Mouse (Mus musculus): ENCODE measurements around the gene Tmem209. TPM values are rescaled to one million over a fixed set of nuclear protein-coding genes. Genes with fewer than 3 reads are reported as not detected.
A peak's percentile ranks its signal among the peaks of the same experiment; 100 is the strongest.

Tmem209 gene
- polyA plus RNA-seq (2015; fragmentation: Nextera tagmentation; extraction: Ambion mirVana) = 25.4 and 30.3 TPM in 2 replicates

DNA sequence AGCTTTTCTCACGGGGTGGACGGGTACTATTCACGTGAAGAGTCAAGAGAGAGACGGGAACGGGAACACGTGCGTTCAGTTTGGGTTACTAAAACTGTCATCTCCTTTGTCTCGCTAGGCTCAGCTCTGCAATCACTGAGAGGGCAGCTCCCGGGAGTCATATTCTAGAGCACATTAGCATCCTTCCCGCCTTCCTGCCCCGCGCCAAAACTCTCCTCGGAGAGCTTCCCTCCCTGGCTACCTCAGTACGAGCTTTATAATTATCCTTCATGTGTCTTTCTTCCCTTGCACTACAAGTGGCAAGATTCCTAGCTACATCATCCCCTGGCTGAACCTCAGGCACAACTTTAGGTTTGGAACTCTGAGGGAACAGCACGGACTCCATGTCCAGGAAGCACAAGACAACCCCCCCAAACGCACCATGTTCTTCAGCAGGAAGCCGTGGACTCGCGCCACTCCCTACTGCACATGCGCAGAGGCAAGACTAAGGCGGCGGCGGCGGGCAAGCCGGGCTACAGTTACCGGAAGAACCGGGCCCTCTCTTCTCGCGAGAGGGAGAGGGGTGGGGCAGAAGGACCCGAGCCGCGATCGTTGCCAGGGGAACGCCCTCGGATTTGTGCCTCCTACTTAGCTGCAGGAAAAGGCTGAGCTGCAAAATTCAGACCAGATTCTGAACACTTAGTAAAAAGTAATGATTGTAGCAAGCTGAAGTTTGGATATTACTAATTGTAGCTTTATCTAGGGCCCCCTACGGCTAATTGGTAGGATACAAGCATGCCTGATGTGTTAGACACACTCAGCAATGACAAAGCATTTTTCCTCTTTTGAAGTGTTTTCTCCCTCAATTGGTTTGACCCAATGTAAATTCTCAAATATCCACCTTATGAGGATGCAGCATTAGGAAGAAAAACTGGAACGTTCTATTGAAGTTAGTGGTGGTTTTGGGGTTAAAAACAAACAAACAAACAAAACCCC, at the start of gene Tmem209, which contains the start of gene Ssmem1:
Tmem209 (minus strand) TSS at position 519 of the 975 bp plus-strand sequence.
Ssmem1 (plus strand) TSS at position 585 of the 975 bp plus-strand sequence.
- H3K9ac ChIP-seq = peak within 1 kb of the TSS; percentile 85
- H3K4me3 ChIP-seq = peak within 1 kb of the TSS; percentile 73
- peak; percentile 99 for ATAC-seq (ENCODE audit: low FRiP score, low read depth)
- under 1% methylated on average over 37 of the region's 37 CpGs for WGBS
- H3K9me3 ChIP-seq = no peaks in the 10 kb centered on the region
- peaks cover 9% of the 10 kb centered on the region for H3K4me1 ChIP-seq (replicated peaks)
- peak within 1 kb of the TSS; percentile 86 for H3K4me2 ChIP-seq
- H3K27ac ChIP-seq (replicated peaks) = peak within 1 kb of the TSS; percentile 96
- no peaks in the 10 kb centered on the region for H3K27me3 ChIP-seq
- peaks cover 9% of the 10 kb centered on the region; the same call in 1 of the 2 replicates for H3K36me3 ChIP-seq

DNA sequence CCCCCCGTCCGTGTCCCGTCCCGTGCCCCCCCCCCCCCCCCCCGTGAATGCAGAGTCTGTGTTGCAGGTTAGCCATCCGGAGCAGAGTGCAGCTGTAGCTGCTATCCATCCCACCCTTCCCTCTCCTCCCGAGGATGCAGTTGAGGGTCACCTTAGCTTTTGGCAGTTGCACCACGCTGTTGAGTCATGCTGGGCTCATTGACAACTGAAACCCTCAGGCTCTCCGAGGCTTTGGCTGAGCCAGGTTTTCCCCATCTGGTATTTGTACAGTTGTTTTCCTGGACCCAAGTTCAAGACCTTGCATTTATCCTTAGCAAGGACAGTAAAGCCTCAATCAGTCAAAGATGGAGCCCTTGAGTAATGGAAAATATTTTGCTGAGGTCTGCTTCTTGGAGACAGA, 46.5 kb upstream of the Tmem209 start:
- peaks cover 14% of the 10 kb centered on the region for H3K4me1 ChIP-seq (replicated peaks)
- no peak overlapping the region for H3K27ac ChIP-seq (replicated peaks)
- no peak overlapping the region for H3K9ac ChIP-seq
- 16% methylated on average over 5 of the region's 9 CpGs for WGBS
- no peaks in the 10 kb centered on the region for H3K9me3 ChIP-seq
- ATAC-seq (ENCODE audit: low FRiP score, low read depth) = no peak
- no peaks in the 10 kb centered on the region for H3K27me3 ChIP-seq
- no peak overlapping the region for H3K4me3 ChIP-seq
- H3K36me3 ChIP-seq = no peaks in the 10 kb centered on the region
- no peak overlapping the region for H3K4me2 ChIP-seq

DNA sequence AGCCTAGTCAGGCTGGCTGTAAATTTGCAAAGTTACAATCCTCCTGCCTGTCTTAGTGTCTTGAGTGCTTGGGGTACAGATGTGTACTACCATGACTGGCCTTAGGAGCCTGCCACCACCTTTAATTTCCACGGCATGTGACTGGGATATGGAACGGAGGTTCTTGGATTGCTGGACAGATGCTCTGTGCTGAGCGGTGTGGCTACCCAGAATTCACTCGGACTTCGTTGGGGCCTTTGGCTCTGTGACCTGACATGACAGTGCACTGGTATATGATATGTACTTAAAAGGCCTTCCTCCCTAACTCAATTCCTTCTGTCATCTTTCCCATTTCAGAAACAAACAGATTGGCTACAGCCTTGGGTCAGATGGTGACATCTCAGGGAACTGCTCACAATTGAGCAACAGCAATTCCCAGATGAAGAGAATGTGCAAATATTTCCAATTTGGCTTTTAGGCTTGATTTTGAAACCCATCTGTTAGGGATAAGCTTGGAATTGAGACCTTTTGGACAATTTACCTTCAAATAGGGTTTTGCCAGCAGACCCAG, 45.1 kb upstream of the Tmem209 start:
- Histone ChIP-seq H3K36me3 (no peaks in the 10 kb centered on the region), H3K9me3 (no peaks in the 10 kb centered on the region), H3K4me3 (no peak overlapping the region), H3K27me3 (no peaks in the 10 kb centered on the region), H3K9ac (no peak overlapping the region), H3K27ac (replicated peaks) (no peak overlapping the region), H3K4me1 (replicated peaks) (peaks cover 14% of the 10 kb centered on the region), H3K4me2 (no peak overlapping the region)
- ATAC-seq (ENCODE audit: low FRiP score, low read depth) = no peak
- 89% methylated on average over 5 of the region's 5 CpGs for WGBS

DNA sequence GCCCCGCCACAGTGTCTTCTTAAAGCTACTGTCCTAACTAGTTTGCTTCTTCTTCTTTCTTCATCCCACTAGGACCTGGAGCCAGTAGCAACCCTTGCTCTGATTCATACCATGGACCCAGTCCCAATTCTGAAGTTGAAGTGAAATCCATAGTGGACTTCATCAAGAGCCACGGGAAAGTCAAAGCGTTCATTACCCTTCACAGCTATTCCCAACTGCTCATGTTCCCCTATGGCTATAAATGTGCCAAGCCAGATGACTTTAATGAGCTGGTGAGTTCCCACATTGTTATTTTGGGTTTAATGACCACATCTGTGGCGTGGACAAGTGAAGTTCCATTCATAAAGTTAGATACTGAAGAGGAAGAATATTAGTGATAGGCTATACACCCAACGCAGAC, 44.5 kb upstream of the Tmem209 start:
- no peak overlapping the region for H3K27ac ChIP-seq (replicated peaks)
- no peak overlapping the region for H3K9ac ChIP-seq
- H3K4me2 ChIP-seq = no peak overlapping the region
- no peaks in the 10 kb centered on the region for H3K36me3 ChIP-seq
- H3K9me3 ChIP-seq = no peaks in the 10 kb centered on the region
- ATAC-seq (ENCODE audit: low FRiP score, low read depth) = no peak
- 83% methylated on average over 5 of the region's 5 CpGs for WGBS
- peaks cover 17% of the 10 kb centered on the region for H3K4me1 ChIP-seq (replicated peaks)
- no peaks in the 10 kb centered on the region for H3K27me3 ChIP-seq
- no peak overlapping the region for H3K4me3 ChIP-seq

DNA sequence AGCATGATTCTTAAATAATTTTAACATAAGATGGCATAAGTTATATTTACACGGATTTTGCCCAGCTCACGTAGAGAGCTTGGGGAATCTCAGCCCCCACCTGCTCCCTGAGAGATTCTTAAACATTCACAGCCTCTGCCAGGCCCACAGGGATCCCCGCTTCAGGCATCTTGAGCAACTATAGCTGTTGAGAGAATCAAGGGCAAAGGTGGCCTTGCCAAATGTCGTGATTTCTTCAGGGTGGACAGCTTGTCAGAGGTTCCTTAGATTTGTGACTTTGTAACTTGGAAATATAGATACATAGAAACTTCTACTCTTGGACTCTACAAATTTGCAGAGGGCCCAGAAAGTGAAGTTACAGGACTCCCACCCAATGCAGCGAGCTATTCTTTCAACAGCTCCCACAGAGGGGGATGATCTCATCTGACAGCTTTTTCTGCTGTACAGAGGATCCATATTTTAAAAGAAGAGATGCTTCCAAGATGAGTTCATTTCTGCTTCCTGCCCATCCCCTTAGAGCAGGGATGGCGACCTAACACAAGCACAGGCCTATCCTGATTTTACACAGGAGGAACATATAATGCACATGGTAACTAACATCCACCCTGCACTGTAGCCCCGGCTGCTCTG, 43.9 kb upstream of the Tmem209 start:
- Histone ChIP-seq H3K9ac (no peak overlapping the region), H3K4me2 (no peak overlapping the region), H3K36me3 (no peaks in the 10 kb centered on the region), H3K27ac (replicated peaks) (no peak overlapping the region), H3K4me3 (no peak overlapping the region), H3K4me1 (replicated peaks) (peaks cover 21% of the 10 kb centered on the region), H3K9me3 (no peaks in the 10 kb centered on the region), H3K27me3 (no peaks in the 10 kb centered on the region)
- WGBS = 67% methylated on average over 7 of the region's 7 CpGs
- ATAC-seq (ENCODE audit: low FRiP score, low read depth) = no peak

DNA sequence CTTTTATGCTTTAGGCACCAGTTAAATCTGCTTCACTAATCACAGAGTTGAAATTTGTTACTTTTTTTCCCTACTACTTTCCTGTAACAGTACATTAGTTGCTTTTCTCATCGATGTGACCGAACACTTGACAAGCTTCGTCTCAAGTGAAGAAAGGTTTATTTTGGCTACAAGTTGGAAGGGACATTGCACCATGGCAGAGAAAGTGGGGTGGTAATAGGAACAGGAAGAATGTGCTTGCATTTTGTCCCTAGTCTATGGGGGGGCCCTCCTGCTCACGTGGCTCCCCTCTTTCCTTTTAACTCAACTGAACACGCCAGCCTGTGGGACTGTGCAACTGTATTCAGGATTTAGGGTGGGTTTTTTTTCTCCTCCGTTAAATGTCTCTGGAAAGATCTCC, 43.0 kb upstream of the Tmem209 start:
- WGBS = 40% methylated on average over 6 of the region's 6 CpGs
- Histone ChIP-seq H3K27me3 (no peaks in the 10 kb centered on the region), H3K36me3 (no peaks in the 10 kb centered on the region), H3K9ac (no peak overlapping the region), H3K4me3 (no peak overlapping the region), H3K9me3 (no peaks in the 10 kb centered on the region), H3K27ac (replicated peaks) (peak overlapping the region; percentile 6; the same call in 1 of the 2 replicates), H3K4me2 (no peak overlapping the region; the same call in 1 of the 2 replicates), H3K4me1 (replicated peaks) (peaks cover 30% of the 10 kb centered on the region)
- no peak for ATAC-seq (ENCODE audit: low FRiP score, low read depth)

DNA sequence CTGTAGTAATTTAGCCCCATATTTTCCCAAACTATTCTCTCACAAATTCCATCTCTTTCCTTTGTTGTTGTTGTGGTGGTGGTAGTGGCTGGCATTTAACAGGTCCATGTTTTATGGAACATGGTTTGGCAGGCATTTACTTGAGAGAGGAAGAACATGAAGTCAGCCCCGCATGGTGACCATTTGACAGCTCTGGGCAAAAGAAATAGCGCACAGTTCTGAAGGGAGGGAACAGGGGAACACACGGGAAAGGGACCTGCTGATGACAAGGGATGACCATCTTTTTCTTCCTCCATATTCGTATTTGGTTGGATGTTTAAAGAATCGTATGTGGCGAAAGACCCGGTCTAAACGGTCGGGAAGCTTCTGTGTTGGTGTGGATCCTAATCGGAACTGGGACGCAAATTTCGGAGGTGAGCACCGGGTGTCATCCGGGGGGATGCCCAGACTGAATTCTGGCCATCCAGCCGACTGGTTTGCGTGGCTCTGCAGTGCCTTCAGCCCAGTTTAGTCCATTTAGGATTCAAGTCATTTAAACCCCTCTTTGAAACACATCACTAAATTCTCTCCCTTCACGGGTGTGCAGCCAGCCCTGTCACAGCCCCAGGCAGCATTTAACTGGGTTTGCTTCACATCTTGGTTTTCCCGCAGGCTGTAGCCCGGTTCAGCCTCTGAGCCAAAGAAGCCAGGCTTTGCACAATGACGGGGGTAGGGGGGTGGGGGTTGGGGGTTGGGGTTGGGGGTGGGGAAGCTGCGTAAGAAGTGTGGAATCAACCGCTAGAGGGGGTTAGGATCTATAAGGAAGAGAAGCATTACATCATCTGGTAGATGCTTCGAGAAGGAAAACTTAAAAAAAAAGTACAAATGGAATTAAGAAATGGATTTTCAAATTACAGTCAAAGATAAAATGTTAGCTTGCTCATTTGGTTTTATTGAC, 42.3 kb upstream of the Tmem209 start:
- 12% methylated on average over 23 of the region's 23 CpGs for WGBS
- no peaks in the 10 kb centered on the region for H3K9me3 ChIP-seq
- H3K4me3 ChIP-seq = peak overlapping the region; percentile 23
- H3K27ac ChIP-seq (replicated peaks) = peak overlapping the region; percentile 79
- peaks cover 35% of the 10 kb centered on the region for H3K4me1 ChIP-seq (replicated peaks)
- ATAC-seq (ENCODE audit: low FRiP score, low read depth) = peak; percentile 76; the same call in 1 of the 2 replicates
- no peaks in the 10 kb centered on the region for H3K36me3 ChIP-seq
- H3K27me3 ChIP-seq = no peaks in the 10 kb centered on the region
- peak overlapping the region; percentile 42 for H3K9ac ChIP-seq
- H3K4me2 ChIP-seq = peak overlapping the region; percentile 55

DNA sequence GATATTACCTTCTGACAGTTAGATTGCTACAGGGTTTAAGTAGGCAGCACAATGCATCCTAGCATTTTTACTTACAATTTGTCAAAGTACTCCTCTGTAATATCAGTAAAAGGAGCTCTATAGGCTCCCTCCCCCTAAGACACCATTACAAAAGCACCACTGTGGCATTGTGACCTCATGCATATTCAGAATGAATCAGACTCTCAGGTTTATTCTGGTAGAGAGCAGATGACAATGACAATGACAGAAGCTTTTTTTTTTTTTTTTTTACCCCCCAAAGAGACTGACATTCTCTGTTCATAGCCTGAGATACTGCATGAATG, 41.6 kb upstream of the Tmem209 start:
- Histone ChIP-seq H3K36me3 (no peaks in the 10 kb centered on the region), H3K9me3 (no peaks in the 10 kb centered on the region), H3K27ac (replicated peaks) (0 out of 2 replicates have a peak overlapping the region, but pooled peaks have one; percentile 79), H3K4me2 (no peak overlapping the region), H3K4me3 (no peak overlapping the region), H3K9ac (no peak overlapping the region), H3K4me1 (replicated peaks) (peaks cover 42% of the 10 kb centered on the region), H3K27me3 (no peaks in the 10 kb centered on the region)
- ATAC-seq (ENCODE audit: low FRiP score, low read depth) = no peak

DNA sequence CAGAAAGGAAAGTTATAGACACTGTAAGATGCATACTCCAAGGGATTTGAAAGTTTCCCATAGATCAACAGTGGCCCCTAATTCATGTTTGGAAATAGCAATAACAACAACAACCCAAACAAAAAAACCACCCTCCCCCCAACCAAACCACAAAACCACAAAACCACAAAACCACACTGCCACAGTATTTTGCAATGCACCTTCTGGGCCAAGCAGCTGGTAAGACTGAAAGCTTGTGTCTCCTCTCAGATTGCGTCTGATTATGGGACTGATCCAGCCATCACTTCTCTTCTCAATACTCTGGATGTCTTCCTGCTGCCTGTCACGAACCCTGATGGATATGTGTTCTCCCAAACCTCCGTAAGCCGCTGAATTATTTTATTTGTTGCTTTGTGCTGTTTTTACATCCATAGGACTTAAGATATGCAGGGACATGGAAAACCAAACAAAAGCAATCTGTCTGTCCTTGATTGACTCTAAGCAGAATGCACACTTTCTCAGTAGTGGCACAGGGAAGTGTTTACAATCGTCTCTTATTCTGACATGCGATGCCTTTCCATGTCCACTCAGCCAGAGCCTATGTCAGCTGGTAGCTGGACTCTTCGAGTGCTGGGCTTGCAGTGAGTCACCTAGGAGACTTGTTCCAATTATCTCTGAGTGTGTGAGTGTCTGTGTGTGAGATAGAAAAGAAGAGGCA, 41.1 kb upstream of the Tmem209 start:
- no peak for ATAC-seq (ENCODE audit: low FRiP score, low read depth)
- H3K4me1 ChIP-seq (replicated peaks) = peaks cover 47% of the 10 kb centered on the region
- H3K27ac ChIP-seq (replicated peaks) = no peak overlapping the region

DNA sequence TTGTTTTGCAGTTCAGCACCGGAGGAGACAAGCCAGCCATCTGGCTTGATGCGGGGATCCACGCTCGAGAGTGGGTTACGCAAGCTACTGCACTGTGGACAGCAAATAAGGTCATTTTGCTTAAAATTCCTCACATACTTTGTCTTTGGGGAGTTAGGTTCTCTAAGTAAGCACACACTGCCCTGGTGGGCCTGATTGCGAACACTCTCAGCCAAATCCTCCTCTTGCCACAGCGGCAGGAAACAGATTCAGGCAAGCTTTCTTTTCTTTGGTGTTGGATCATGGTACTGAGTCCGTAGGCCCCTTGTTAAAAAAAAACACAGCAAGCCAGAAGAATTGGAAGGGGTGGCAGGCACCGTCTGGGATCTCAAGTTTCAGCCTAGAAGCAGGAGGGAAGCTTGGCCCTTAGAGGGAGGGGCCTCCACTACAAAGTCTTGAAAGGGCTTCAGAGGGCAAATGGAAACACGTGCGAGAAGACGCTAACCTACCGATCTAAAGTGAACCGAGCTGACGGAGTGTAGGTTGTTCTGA, 39.7 kb upstream of the Tmem209 start:
- WGBS = 21% methylated on average over 15 of the region's 15 CpGs
- Histone ChIP-seq H3K4me3 (no peak overlapping the region), H3K4me1 (replicated peaks) (peaks cover 48% of the 10 kb centered on the region), H3K9ac (no peak overlapping the region), H3K4me2 (0 out of 2 replicates have a peak overlapping the region, but pooled peaks have one; percentile 12), H3K27me3 (no peaks in the 10 kb centered on the region), H3K36me3 (no peaks in the 10 kb centered on the region), H3K9me3 (no peaks in the 10 kb centered on the region), H3K27ac (replicated peaks) (peak overlapping the region; percentile 63)
- no peak for ATAC-seq (ENCODE audit: low FRiP score, low read depth)

More for the DNA sequence above, 41.1 kb upstream of the Tmem209 start:
- Histone ChIP-seq H3K36me3 (no peaks in the 10 kb centered on the region), H3K9me3 (no peaks in the 10 kb centered on the region), H3K9ac (no peak overlapping the region), H3K27me3 (no peaks in the 10 kb centered on the region), H3K4me2 (no peak overlapping the region), H3K4me3 (no peak overlapping the region)
- whole genome bisulfite sequencing = 44% methylated on average over 7 of the region's 7 CpGs

Measured in hindbrain, embryonic 15.5 days (tissue).